Mouse (Mus musculus): ENCODE results near the gene Arhgef12. TPM values are rescaled to one million over a fixed set of nuclear protein-coding genes. Genes with fewer than 3 reads are reported as not detected.

The Arhgef12 gene
- polyA plus RNA-seq, 1 experiment from 2014 or later = 12.2 TPM

DNA sequence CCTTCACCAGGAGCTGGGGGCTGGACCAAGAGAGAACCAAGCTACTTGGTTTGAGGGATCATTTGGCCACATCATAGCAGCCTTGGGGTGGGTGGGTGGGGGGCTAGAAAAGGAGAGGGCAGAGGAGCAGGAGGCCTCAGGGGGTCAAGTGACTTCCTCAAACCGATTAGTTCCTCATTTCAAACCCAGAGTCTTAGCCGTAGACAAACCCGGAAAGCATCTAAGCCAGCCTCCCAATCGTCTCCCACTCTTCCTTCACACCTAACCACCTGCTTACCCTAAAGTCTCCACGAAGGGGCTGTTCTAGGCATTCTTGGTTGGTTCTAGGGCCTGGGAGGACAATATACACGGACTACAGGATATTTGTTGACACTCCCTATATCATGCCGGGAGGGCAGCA is 161.9 kb downstream of the Arhgef12 start:
- no peak overlapping the region for H3K27ac ChIP-seq (replicated peaks)
- H3K4me2 ChIP-seq (replicated peaks) = no peak overlapping the region; the same call in 1 of the 2 replicates
- H3K36me3 ChIP-seq = no peaks in the 10 kb centered on the region
- H3K9me3 ChIP-seq (replicated peaks) = no peaks in the 10 kb centered on the region
- H3K4me3 ChIP-seq (replicated peaks) = no peak overlapping the region
- H3K9ac ChIP-seq = no peak overlapping the region
- peaks cover 18% of the 10 kb centered on the region for H3K4me1 ChIP-seq
- WGBS = 72% methylated on average over 7 of the region's 7 CpGs
- no peak for ATAC-seq (ENCODE audit: insufficient number of reproducible peaks, low FRiP score, low TSS enrichment, low read depth)
- peaks cover 9% of the 10 kb centered on the region for H3K27me3 ChIP-seq

DNA sequence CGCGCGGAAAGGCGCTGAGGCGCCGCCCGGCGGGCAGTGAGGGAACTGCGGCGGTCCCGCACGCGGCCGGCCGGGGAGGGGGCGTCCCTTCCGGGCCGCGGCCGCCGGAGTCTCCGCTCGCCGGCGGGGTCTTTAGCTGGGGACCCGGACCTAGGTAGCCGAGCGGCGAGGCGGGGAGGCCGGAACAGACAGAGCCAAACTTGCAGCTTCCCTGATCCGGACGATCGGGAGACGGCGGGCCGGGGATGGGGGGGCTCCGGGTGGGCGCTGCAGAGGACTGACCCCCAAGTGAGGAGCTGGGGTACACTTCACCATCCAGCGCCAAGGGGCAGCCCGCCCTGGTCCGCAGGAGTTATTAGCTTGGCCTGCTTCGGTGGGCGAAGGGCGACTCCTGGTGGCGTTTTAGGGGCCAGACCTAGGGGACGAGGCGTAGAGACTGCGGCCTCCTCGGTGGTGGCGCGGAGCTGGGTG is 162.5 kb downstream of the Arhgef12 start:
- peak; percentile 87 for ATAC-seq (ENCODE audit: insufficient number of reproducible peaks, low FRiP score, low TSS enrichment, low read depth)
- no peaks in the 10 kb centered on the region for H3K36me3 ChIP-seq
- peaks cover 9% of the 10 kb centered on the region for H3K27me3 ChIP-seq
- no peaks in the 10 kb centered on the region for H3K9me3 ChIP-seq (replicated peaks)
- H3K4me1 ChIP-seq = peaks cover 18% of the 10 kb centered on the region
- peak overlapping the region; percentile 100 for H3K4me2 ChIP-seq (replicated peaks)
- peak overlapping the region; percentile 66; the same call in 1 of the 2 replicates for H3K9ac ChIP-seq
- 0 out of 2 replicates have a peak overlapping the region, but pooled peaks have one; percentile 19 for H3K27ac ChIP-seq (replicated peaks)
- peak overlapping the region; percentile 72 for H3K4me3 ChIP-seq (replicated peaks)
- WGBS = under 1% methylated on average over 48 of the region's 52 CpGs

DNA sequence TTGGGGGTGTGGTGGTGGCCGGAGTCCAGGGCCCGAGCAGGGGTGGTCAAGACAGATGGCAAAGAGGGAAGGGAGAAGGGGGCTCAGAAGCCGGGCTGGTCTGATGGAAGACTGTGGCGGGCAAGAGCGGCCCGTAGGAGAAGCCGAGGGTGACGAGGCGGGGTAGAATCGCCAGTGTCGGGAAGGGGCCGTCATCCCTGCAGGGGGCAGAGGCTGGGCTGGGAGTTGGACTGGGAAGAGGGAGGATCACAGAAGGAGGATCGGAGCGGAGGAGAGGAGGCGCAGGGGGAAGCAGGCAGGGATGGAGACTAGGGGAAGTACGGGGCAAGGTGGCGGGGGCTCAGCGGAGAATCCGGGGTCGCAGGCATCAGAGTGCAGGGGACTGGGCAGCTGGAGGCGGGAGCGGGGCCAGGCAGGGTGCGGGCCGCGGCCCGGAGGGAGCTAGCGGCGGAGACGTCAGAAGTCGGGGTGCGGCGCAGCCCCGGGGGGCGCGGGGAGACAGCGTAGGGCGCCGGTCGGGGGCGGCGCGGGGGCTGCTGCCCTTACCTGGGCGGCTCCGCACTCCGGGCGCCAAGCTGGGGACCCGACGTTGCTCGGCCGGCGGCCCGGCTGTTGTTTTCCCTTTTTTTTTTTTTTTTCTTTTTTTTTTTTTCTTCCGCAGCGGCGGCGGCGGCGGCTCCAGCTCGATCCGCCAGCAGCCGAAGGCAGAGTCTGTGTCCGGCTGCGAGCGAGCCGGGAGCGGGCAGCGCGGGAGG is 163.1 kb downstream of the Arhgef12 start, which contains the start of gene Grik4:
TSS of gene Grik4 (minus strand) at position 713 of the 755 bp plus-strand sequence.
- H3K9ac ChIP-seq = peak within 1 kb of the TSS; percentile 66
- H3K4me3 ChIP-seq (replicated peaks) = peak within 1 kb of the TSS; percentile 72
- H3K27ac ChIP-seq (replicated peaks) = 0 out of 2 replicates have a peak within 1 kb of the TSS, but pooled peaks have one; percentile 19
- under 1% methylated on average over 66 of the region's 68 CpGs for WGBS
- ATAC-seq (ENCODE audit: insufficient number of reproducible peaks, low FRiP score, low TSS enrichment, low read depth) = peak; percentile 15; the same call in 1 of the 2 replicates
- H3K4me1 ChIP-seq = peaks cover 18% of the 10 kb centered on the region
- H3K9me3 ChIP-seq (replicated peaks) = no peaks in the 10 kb centered on the region
- H3K36me3 ChIP-seq = no peaks in the 10 kb centered on the region
- peaks cover 9% of the 10 kb centered on the region for H3K27me3 ChIP-seq
- peak within 1 kb of the TSS; percentile 100 for H3K4me2 ChIP-seq (replicated peaks)

DNA sequence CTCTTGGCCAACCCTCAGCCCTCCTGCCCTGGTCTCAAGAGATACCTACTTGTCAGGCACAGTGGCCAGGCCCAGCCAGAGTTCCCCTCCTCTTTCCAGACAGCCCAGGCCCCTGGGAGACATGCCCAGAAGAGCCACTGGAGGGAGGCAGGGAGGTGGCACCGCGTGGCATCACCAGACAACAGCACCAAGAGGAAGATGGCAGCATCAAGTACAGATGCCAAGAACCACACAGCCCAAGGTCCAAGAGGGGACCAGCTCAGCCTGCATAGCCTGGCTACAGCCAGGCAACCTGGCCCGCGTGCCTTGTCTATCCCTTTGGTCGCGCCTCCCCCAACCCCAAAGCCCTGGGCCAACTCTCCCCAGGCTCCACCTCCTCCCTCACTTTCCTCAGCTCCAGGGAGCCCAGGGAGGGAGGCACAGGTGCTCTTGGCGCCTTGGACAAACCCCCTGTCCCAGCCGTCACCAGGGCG is 163.9 kb downstream of the Arhgef12 start:
- Histone ChIP-seq H3K4me1 (peaks cover 18% of the 10 kb centered on the region), H3K36me3 (no peaks in the 10 kb centered on the region), H3K9ac (no peak overlapping the region), H3K27me3 (peaks cover 9% of the 10 kb centered on the region), H3K4me2 (replicated peaks) (peak overlapping the region; percentile 100), H3K4me3 (replicated peaks) (peak overlapping the region; percentile 72), H3K9me3 (replicated peaks) (no peaks in the 10 kb centered on the region), H3K27ac (replicated peaks) (no peak overlapping the region)
- WGBS = 5% methylated on average over 9 of the region's 9 CpGs
- ATAC-seq (ENCODE audit: insufficient number of reproducible peaks, low FRiP score, low TSS enrichment, low read depth) = no peak

DNA sequence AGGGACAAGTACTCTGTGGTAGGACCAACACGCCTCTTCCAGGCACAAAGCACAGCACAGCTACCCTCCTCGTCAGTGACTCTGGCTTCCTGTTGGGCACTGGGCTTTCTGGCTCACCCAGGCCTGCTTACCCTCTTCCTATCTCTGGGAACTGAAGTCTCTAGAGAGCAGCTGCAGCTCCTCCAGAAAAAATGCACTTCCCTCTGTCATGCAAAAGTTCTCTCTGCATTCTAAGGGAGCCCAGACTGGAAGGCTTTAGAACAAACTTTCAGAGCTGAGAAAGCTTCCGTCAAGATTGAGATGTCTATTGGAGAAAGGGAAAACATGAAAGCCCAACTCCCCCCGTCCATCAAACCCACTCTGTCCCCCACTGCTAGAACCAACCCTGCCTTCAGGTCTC is 164.9 kb downstream of the Arhgef12 start:
- H3K27ac ChIP-seq (replicated peaks) = no peak overlapping the region
- WGBS = 65% methylated on average over 4 of the region's 4 CpGs
- no peak overlapping the region for H3K4me2 ChIP-seq (replicated peaks)
- H3K9ac ChIP-seq = no peak overlapping the region
- H3K27me3 ChIP-seq = peaks cover 9% of the 10 kb centered on the region
- no peak for ATAC-seq (ENCODE audit: insufficient number of reproducible peaks, low FRiP score, low TSS enrichment, low read depth)
- no peak overlapping the region for H3K4me3 ChIP-seq (replicated peaks)
- H3K9me3 ChIP-seq (replicated peaks) = no peaks in the 10 kb centered on the region
- H3K36me3 ChIP-seq = no peaks in the 10 kb centered on the region
- peaks cover 18% of the 10 kb centered on the region for H3K4me1 ChIP-seq

- whole genome bisulfite sequencing = 57% methylated on average over 7 of the region's 7 CpGs
- Histone ChIP-seq H3K4me1 (no peaks in the 10 kb centered on the region), H3K9me3 (replicated peaks) (no peaks in the 10 kb centered on the region), H3K4me3 (replicated peaks) (no peak overlapping the region), H3K27me3 (peaks cover 14% of the 10 kb centered on the region), H3K9ac (no peak overlapping the region), H3K27ac (replicated peaks) (no peak overlapping the region), H3K36me3 (no peaks in the 10 kb centered on the region), H3K4me2 (replicated peaks) (no peak overlapping the region)
- ATAC-seq (ENCODE audit: insufficient number of reproducible peaks, low FRiP score, low TSS enrichment, low read depth) = no peak
Measured at GRCm38 (mm10) chr9:42932146-42932545, 174.9 kb downstream of the Arhgef12 start.

- no peak for ATAC-seq (ENCODE audit: insufficient number of reproducible peaks, low FRiP score, low TSS enrichment, low read depth)
- Histone ChIP-seq H3K36me3 (no peaks in the 10 kb centered on the region), H3K27me3 (0 out of 2 replicates have a peak, but pooled peaks cover 2% of the 10 kb centered on the region), H3K4me3 (replicated peaks) (no peak overlapping the region), H3K4me2 (replicated peaks) (no peak overlapping the region), H3K4me1 (no peaks in the 10 kb centered on the region), H3K9me3 (replicated peaks) (no peaks in the 10 kb centered on the region), H3K9ac (no peak overlapping the region), H3K27ac (replicated peaks) (no peak overlapping the region)
- 65% methylated on average over 10 of the region's 10 CpGs for WGBS
Measured at GRCm38 (mm10) chr9:42927498-42927897, 179.5 kb downstream of the Arhgef12 start.

GRCm38 (mm10) chr9:42926564-42926963 is 180.5 kb downstream of the Arhgef12 start:
- Histone ChIP-seq H3K9me3 (replicated peaks) (no peaks in the 10 kb centered on the region), H3K9ac (no peak overlapping the region), H3K4me1 (no peaks in the 10 kb centered on the region), H3K4me2 (replicated peaks) (no peak overlapping the region), H3K36me3 (no peaks in the 10 kb centered on the region), H3K27me3 (no peaks in the 10 kb centered on the region), H3K27ac (replicated peaks) (no peak overlapping the region), H3K4me3 (replicated peaks) (no peak overlapping the region)
- WGBS = 70% methylated on average over 6 of the region's 6 CpGs
- no peak for ATAC-seq (ENCODE audit: insufficient number of reproducible peaks, low FRiP score, low TSS enrichment, low read depth)

- no peaks in the 10 kb centered on the region for H3K27me3 ChIP-seq
- no peaks in the 10 kb centered on the region for H3K36me3 ChIP-seq
- WGBS = 74% methylated on average over 4 of the region's 4 CpGs
- H3K9ac ChIP-seq = no peak overlapping the region
- ATAC-seq (ENCODE audit: insufficient number of reproducible peaks, low FRiP score, low TSS enrichment, low read depth) = no peak
- no peaks in the 10 kb centered on the region for H3K9me3 ChIP-seq (replicated peaks)
- H3K27ac ChIP-seq (replicated peaks) = no peak overlapping the region
- H3K4me1 ChIP-seq = no peaks in the 10 kb centered on the region
- no peak overlapping the region for H3K4me2 ChIP-seq (replicated peaks)
- H3K4me3 ChIP-seq (replicated peaks) = no peak overlapping the region
Measured at GRCm38 (mm10) chr9:42921830-42922229, 185.2 kb downstream of the Arhgef12 start.

- Histone ChIP-seq H3K27me3 (no peaks in the 10 kb centered on the region), H3K9ac (no peak overlapping the region), H3K36me3 (no peaks in the 10 kb centered on the region), H3K4me2 (replicated peaks) (no peak overlapping the region), H3K27ac (replicated peaks) (no peak overlapping the region), H3K9me3 (replicated peaks) (no peaks in the 10 kb centered on the region), H3K4me3 (replicated peaks) (no peak overlapping the region), H3K4me1 (no peaks in the 10 kb centered on the region)
- 27% methylated on average over 7 of the region's 7 CpGs for WGBS
- no peak for ATAC-seq (ENCODE audit: insufficient number of reproducible peaks, low FRiP score, low TSS enrichment, low read depth)
Measured at GRCm38 (mm10) chr9:42920190-42920589, 186.8 kb downstream of the Arhgef12 start.

- Histone ChIP-seq H3K4me1 (no peaks in the 10 kb centered on the region), H3K27me3 (no peaks in the 10 kb centered on the region), H3K9me3 (replicated peaks) (no peaks in the 10 kb centered on the region), H3K9ac (no peak overlapping the region), H3K4me3 (replicated peaks) (no peak overlapping the region), H3K4me2 (replicated peaks) (no peak overlapping the region), H3K36me3 (no peaks in the 10 kb centered on the region), H3K27ac (replicated peaks) (no peak overlapping the region)
- WGBS = 69% methylated on average over 7 of the region's 7 CpGs
- ATAC-seq (ENCODE audit: insufficient number of reproducible peaks, low FRiP score, low TSS enrichment, low read depth) = no peak
Measured at GRCm38 (mm10) chr9:42917911-42918310, 189.1 kb downstream of the Arhgef12 start.

Measured in embryonic facial prominence, embryonic 15.5 days (tissue).